Mouse (Mus musculus) intestine, embryonic 16.5 days (tissue): ENCODE results near the gene Cntnap5b. TPM values are rescaled to one million over a fixed set of nuclear protein-coding genes. Genes with fewer than 3 reads are reported as not detected.
"Not testable (repeated sequence)": the region's sequence is repeated elsewhere in the genome, so short reads cannot be mapped to it uniquely, and the experiment has no call there.

ENCODE experiments used
- ATAC-seq: fragments of 200-750 bp; cut with Nextera tagmentation; 2 replicates; pipeline ENCODE4 v1.8.0; 2017; ENCODE audit warnings: moderate TSS enrichment, moderate library complexity
- H3K27ac ChIP-seq: fragments of 300-500 bp; sonication (generic); 2 replicates; pipeline ENCODE4 v1.5.1; 2014; ENCODE audit warnings: mild to moderate bottlenecking, low read length
- H3K27me3 ChIP-seq: fragments of 300-500 bp; sonication (generic); replicated peaks from 2 replicates; pipeline ENCODE4 v1.6.1; 2014; ENCODE audit warnings: low read length, control low read depth, mixed read lengths; ENCODE audit not compliant: control insufficient read depth, insufficient read depth
- H3K36me3 ChIP-seq: fragments of 300-500 bp; sonication (generic); 2 replicates; pipeline ENCODE4 v1.6.1; 2014; ENCODE audit warnings: low read length, control low read depth; ENCODE audit not compliant: control insufficient read depth, insufficient read depth
- H3K4me1 ChIP-seq: fragments of 300-500 bp; sonication (generic); 2 replicates; pipeline ENCODE4 v1.6.1; 2014; ENCODE audit warnings: low read length, control low read depth, mixed read lengths; ENCODE audit not compliant: control insufficient read depth, insufficient read depth
- H3K4me2 ChIP-seq: fragments of 300-500 bp; sonication (generic); 2 replicates; pipeline ENCODE4 v1.6.1; 2014; ENCODE audit warnings: low read depth, low read length, control low read depth
- H3K4me3 ChIP-seq: fragments of 300-500 bp; sonication (generic); 2 replicates; pipeline ENCODE4 v1.5.1; 2014; ENCODE audit warnings: mild to moderate bottlenecking, low read length
- H3K9ac ChIP-seq: fragments of 300-500 bp; sonication (generic); 2 replicates; pipeline ENCODE4 v1.6.1; 2014; ENCODE audit warnings: low read depth, low read length
- H3K9me3 ChIP-seq: fragments of 300-500 bp; sonication (generic); 2 replicates; pipeline ENCODE4 v1.6.1; 2016; ENCODE audit warnings: low read length, control low read depth; ENCODE audit not compliant: control insufficient read depth
- WGBS: fragments of 180-500 bp; shearing (Covaris S2); extraction: QIAGEN DNeasy Blood & Tissue Kit; methylation state at CpG from one replicate; pipeline ENCODE4 v1.1.7; 2014; 5-methylcytosine and 5-hydroxymethylcytosine counted together
- polyA plus RNA-seq: library from polyadenylated mRNA; unstranded; fragments of >200 nt; fragmentation: Nextera tagmentation; extraction: Ambion mirVana; gene quantifications from 2 replicates; pipeline ENCODE4 v1.2.1, GENCODE M21; 2015

The Cntnap5b gene
- polyA plus RNA-seq, 1 experiment from 2014 or later = not detected

DNA sequence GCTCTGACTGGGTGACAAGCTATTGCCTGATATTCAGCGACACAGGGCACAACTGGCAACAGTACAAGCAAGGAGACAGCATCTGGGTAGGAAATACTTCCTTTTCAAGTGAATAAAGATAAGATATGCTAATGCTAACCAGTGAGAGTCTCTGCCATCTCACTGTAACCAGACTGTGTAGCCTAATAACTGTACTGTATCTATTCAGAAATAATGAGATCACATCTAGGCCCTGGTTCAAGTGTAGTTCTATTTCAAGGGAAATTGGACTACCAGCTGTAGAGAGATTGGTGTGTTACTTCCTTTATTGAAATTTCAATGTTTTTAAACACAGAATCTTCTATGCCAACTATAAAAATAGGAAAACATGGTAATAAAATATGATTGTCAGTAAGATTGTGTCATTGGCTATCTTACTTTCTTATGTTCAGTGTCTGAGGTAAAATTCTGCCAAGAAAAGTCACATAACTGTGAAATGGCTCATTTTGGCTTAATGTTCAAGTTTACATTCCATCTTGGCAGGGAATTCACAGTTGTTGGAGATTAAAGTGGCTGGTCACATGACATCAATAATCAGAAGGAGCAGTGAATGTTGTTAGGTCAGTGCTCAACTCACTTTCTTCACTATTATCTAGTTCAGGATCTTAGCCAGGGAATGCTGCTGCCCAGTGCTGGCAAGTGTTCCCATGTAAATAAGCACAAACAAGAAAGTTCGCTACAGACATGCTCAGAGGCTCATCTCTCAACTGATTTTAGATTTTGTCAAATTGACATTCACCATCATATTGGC is 194.9 kb downstream of the Cntnap5b start:
- no peak overlapping the region for H3K9ac ChIP-seq
- no peaks in the 10 kb centered on the region for H3K4me1 ChIP-seq
- H3K27me3 ChIP-seq = no peaks in the 10 kb centered on the region
- H3K4me2 ChIP-seq = no peak overlapping the region
- no peaks in the 10 kb centered on the region for H3K9me3 ChIP-seq
- 82% methylated on average over 2 of the region's 2 CpGs for WGBS
- H3K4me3 ChIP-seq = no peak overlapping the region
- H3K36me3 ChIP-seq = no peaks in the 10 kb centered on the region
- no peak for ATAC-seq
- H3K27ac ChIP-seq = no peak overlapping the region

DNA sequence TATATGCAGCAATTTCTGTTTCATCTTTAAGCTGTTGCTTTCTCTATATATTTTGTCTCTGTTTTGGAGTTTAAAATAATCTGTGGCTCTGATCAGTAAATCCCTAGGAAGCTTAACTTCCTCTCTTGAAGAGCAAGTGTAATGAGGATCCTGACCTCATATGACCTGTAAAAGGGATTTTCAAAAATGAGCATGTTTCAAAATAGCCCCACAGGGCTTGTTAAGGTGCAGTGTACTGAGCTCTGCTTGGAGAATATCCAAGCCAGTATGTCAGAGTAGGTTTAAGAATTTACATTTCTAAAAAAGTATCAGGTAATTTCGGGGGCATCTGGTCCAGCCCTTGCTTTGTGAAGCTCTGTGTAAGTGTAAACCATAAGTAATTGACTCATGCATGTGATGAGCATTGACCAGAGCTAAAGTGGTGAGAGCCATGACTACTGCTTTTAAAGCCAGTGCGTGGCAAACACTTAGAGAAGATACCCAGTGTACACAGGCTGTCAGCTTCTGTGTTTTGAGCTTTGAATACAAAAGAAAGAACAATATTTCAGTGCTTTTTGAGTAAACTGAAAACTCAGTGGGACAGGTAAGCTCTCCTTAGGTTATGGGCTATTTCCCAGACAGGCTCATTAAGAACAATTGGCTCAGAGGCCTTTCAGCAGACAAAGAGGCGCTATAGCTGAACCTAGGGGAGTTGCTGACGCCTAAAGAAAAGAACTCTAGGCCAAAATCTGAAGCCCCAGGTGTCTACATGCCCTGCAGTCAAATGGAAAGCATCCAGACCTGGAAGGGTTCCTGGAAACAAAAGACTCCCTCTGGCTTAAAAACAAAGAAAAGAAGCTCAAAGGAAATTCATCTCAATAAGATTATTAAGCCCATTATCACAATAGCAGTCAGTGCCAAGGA is 197.9 kb downstream of the Cntnap5b start:
- H3K9me3 ChIP-seq = no peaks in the 10 kb centered on the region
- WGBS = 45% methylated on average over 4 of the region's 4 CpGs
- H3K4me3 ChIP-seq = no peak overlapping the region
- no peak overlapping the region for H3K4me2 ChIP-seq
- no peaks in the 10 kb centered on the region for H3K36me3 ChIP-seq
- H3K27me3 ChIP-seq = no peaks in the 10 kb centered on the region
- ATAC-seq = no peak
- no peak overlapping the region for H3K9ac ChIP-seq
- H3K4me1 ChIP-seq = no peaks in the 10 kb centered on the region
- no peak overlapping the region for H3K27ac ChIP-seq

DNA sequence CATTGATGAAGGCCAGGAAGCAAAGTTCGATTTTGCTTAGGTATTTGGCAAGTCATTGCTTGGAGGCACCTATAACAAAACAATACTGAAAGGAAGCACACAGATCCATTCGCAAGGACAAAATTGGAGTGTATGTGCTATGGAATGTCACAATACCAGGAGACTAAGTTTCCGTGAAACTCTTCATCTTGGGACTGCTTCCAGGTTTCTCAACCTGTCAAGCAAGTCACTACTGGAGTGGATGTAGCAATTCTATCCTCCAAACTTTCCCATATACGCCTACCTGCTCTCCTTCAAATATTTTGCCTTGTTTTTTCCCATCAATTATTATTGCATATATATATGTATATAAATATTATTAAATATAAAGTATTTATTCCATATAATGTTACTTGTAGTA is 228.7 kb downstream of the Cntnap5b start:
- H3K4me2 ChIP-seq, H3K4me1 ChIP-seq, H3K9ac ChIP-seq, H3K27ac ChIP-seq, H3K27me3 ChIP-seq, H3K9me3 ChIP-seq, H3K4me3 ChIP-seq, H3K36me3 ChIP-seq, ATAC-seq: not testable (repeated sequence)
- 90% methylated on average over 4 of the region's 4 CpGs for WGBS

DNA sequence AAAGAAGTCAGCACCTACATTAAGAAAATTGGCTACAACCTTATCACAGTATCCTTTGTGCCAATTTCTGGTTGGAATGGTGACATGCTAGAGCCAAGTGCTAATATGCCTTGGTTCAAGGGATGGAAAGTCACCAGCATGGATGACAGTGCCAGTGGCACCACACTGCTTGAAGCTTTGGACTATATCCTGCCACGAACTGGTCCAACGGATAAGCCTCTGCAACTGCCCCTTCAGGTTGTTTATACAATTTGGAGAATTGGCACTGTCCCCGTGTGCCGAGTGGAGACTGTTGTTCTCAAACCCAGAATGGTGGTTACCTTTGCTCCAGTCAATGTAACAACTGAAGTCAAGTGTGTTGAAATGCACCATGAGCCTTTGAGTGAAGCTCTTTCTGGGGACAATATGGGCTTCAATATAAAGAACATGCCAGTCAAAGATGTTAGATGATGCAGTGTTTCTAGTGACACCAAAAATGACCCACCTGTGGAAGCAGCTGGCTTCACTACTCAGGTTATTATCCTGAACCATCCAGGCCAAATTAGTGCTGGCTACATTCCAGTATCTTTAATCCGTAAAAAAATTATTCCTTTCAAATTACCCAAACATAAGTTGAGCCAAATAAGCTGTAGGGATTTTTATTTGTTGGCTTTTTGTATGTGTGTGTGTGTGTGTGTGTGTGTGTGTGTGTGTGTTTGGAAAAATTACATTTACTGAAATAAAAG is 233.6 kb downstream of the Cntnap5b start:
- Histone ChIP-seq H3K4me1 (no peaks in the 10 kb centered on the region), H3K9me3 (no peaks in the 10 kb centered on the region), H3K4me3 (no peak overlapping the region), H3K36me3 (no peaks in the 10 kb centered on the region), H3K4me2 (no peak overlapping the region), H3K27ac (no peak overlapping the region), H3K27me3 (no peaks in the 10 kb centered on the region), H3K9ac (no peak overlapping the region)
- ATAC-seq = no peak
- 70% methylated on average over 5 of the region's 5 CpGs for WGBS

DNA sequence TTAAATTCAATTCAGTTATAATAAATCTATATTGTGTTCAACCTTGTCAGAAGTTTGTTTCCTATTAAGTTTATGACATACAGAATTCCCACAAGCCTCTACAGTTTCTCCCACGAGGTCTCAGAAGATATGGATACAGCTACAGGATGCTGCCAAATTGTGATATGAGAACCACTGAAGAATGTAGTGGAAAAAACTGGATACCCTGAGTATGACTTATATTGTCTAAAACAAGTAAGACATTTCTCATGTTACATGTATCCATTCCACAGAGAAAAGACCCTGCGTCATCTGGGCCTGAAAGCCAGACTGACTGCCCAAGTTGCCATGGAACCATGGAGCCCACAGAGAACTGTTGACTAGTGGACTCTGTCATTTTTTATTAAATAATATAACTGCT is 269.2 kb downstream of the Cntnap5b start:
- ATAC-seq = no peak
- no peak overlapping the region for H3K4me3 ChIP-seq
- WGBS = 77% methylated on average over 2 of the region's 2 CpGs
- H3K9me3 ChIP-seq = no peaks in the 10 kb centered on the region
- H3K4me1 ChIP-seq = no peaks in the 10 kb centered on the region
- no peaks in the 10 kb centered on the region for H3K27me3 ChIP-seq
- H3K36me3 ChIP-seq = no peaks in the 10 kb centered on the region
- H3K4me2 ChIP-seq = no peak overlapping the region
- H3K9ac ChIP-seq = no peak overlapping the region
- H3K27ac ChIP-seq = no peak overlapping the region

DNA sequence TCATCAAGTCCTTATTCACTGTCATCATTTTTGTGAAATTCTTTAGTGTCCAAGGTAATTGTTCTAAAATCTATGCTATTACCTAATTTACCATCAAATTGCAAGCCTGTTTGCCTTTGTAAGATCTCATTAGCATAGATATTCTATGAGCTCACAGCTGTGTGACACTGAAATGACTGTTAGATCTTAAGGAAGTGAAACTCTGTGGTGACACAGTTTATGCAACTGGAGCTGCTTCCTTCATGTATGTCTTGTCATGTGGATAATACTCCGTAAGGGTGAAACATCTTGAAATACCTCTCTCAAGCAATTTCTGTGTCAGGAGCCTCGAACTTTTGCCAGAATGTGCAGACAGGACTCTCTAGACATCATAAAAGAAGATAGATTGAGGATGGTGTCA is 307.2 kb downstream of the Cntnap5b start:
- Histone ChIP-seq H3K27ac (no peak overlapping the region), H3K4me3 (no peak overlapping the region), H3K27me3 (no peaks in the 10 kb centered on the region), H3K4me1 (no peaks in the 10 kb centered on the region), H3K9me3 (no peaks in the 10 kb centered on the region), H3K36me3 (no peaks in the 10 kb centered on the region), H3K9ac (no peak overlapping the region), H3K4me2 (no peak overlapping the region)
- WGBS = 71% methylated on average over 2 of the region's 2 CpGs
- no peak for ATAC-seq

DNA sequence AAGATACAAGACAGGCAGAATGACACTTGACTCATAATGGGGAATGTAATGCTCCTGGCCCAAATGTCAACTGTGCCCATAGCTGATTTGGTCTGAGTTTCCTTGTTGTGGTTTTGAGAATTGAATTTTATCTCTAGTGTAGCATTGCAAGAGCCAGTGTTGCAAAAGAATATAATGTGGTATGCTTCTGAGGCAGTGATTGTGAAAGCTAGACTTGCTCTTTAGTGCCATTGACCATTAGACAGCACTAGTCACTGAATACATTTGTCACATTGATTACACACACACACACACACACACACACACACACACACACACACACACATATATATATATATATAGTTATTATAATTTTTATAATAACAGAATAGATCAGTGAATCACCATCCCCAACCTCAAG is 328.0 kb downstream of the Cntnap5b start:
- Histone ChIP-seq H3K27me3 (no peaks in the 10 kb centered on the region), H3K9ac (no peak overlapping the region), H3K36me3 (no peaks in the 10 kb centered on the region), H3K9me3 (no peaks in the 10 kb centered on the region), H3K4me1 (no peaks in the 10 kb centered on the region), H3K4me2 (no peak overlapping the region), H3K27ac (no peak overlapping the region), H3K4me3 (no peak overlapping the region)
- ATAC-seq = no peak

DNA sequence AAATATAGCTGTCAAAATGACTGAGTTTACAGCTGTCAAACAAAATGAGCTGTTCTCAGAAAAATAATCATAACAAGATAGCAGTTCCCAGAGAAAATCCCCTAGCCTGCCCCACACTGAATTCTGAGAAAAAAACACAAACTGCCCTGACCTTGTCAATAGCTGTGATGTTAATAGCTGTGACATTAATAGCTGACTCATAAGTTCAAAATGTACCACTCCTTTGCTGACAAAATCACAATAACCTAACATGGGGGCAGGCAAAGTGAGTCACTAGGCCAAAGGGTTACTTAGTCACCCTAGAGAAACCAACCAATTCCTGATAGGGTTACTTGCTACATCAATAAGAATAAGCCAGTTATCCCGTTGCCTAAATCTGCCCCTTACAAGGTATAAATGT is 328.5 kb downstream of the Cntnap5b start:
- 69% methylated on average over 1 of the region's 1 CpGs for WGBS
- no peaks in the 10 kb centered on the region for H3K27me3 ChIP-seq
- ATAC-seq = no peak

DNA sequence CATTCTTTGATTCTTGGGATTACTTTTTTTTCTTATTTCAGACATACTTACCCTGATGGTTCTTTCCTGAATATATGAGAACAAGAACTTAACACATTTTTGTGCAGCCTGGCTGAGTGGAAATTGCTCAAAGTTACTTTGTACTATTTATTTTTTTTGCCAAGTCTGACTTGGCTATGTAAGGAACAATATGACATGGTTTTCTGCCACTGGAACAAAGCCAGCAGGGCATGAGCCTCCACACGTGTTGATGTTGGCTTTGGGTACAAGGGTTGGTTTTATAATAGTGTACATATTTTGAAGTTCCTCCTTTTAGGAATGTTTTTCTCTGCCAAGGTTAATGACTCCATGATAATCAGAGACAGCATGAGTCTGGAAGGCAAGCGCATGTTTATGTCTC is 331.8 kb downstream of the Cntnap5b start:
- H3K4me2 ChIP-seq = no peak overlapping the region
- H3K9me3 ChIP-seq = no peaks in the 10 kb centered on the region
- H3K27ac ChIP-seq = no peak overlapping the region
- H3K9ac ChIP-seq = no peak overlapping the region
- no peaks in the 10 kb centered on the region for H3K27me3 ChIP-seq
- H3K4me1 ChIP-seq = no peaks in the 10 kb centered on the region
- no peak for ATAC-seq
- no peaks in the 10 kb centered on the region for H3K36me3 ChIP-seq
- WGBS = 75% methylated on average over 2 of the region's 2 CpGs
- no peak overlapping the region for H3K4me3 ChIP-seq

More for the DNA sequence above, 328.5 kb downstream of the Cntnap5b start:
- no peaks in the 10 kb centered on the region for H3K4me1 ChIP-seq
- no peak overlapping the region for H3K4me3 ChIP-seq
- no peaks in the 10 kb centered on the region for H3K36me3 ChIP-seq
- no peak overlapping the region for H3K4me2 ChIP-seq
- H3K9me3 ChIP-seq = no peaks in the 10 kb centered on the region
- H3K27ac ChIP-seq = no peak overlapping the region
- H3K9ac ChIP-seq = no peak overlapping the region
